Mouse (Mus musculus) adrenal gland, postnatal 4 days (tissue): Measurements from ENCODE around the gene Slc3a1. TPM values are rescaled to one million over a fixed set of nuclear protein-coding genes. Genes with fewer than 3 reads are reported as not detected.

ENCODE experiments used
- DNase-seq, 2 experiments: peaks; one replicate each; pipeline ENCODE4 v3.0.0; 2021 to 2022; ENCODE audit warnings: low spot score in 2 of 2, mixed read lengths in 2 of 2
- total RNA-seq, 2 experiments: library from RNA; stranded (reverse); gene quantifications; 2 replicates each; pipeline ENCODE4 v1.2.3; 2021

Slc3a1 gene
- total RNA-seq, 2 experiments from 2014 or later, result 0.73 to 15.0 TPM

DNA sequence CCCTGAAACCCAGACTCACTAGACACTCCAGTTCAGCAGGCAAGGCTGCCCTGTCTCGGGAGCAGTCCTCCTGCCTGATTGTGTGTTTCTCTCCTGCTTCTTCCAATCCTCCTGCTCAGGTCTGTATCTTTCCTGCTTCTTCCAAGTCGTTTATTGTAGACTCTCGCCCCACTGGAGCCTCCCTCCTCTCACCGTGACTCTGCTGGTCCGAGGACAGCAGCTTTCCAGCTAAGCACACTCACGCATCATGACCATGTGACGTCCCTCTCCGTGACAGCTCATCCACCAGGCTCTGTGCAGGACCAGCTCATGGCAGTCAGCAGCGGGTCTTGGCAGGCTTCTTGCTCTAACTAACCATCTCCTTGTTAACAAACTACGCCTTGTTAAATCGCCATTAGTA lies 5.9 kb downstream of the Slc3a1 start:
- DNase-seq, result no peak

- DNase-seq, result no peak
These were observed 9.7 kb downstream of the Slc3a1 start for GRCm38 (mm10) chr17:85037855-85038254.

DNA sequence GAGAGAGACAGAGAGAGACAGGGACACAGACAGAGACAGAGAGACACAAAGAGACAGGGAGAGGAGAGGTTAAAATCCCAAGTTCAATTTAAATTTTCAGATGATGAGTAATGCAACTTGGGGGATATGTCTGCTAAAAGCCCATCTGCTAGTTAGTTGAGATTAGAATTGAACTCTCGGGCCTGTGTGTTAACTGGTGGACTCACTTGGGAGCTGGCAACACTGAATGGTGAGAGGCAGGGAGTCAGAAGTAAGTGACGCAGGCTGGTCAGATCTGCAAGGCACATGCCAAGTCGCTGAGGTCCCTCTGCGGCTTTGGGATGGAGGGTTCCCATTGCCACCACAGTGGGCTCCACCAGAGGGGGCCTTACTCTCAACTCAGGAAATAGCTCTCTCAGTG lies 10.1 kb downstream of the Slc3a1 start:
- no peak for DNase-seq

DNA sequence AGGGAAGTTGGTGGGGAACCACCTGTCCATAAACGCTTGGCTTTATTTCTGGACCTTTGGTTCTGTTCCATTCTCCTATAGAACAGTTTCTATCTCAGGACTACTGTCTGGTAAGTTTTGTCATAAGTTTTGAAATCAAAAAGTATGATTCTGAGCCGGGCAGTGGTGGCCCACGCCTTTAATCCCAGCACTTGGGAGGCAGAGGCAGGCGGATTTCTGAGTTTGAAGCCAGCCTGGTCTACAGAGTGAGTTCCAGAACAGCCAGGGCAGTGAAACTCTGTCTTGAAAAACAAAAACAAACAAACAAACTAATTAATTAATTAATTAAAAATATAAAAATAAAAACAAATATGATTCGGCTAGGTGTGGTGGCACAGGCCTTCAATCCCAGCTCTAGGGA lies 10.6 kb downstream of the Slc3a1 start:
- DNase-seq, result no peak

- no peak for DNase-seq
These were observed 12.7 kb downstream of the Slc3a1 start for GRCm38 (mm10) chr17:85040913-85041312.

GRCm38 (mm10) chr17:85042419-85042818 lies 14.2 kb downstream of the Slc3a1 start:
- no peak for DNase-seq

DNA sequence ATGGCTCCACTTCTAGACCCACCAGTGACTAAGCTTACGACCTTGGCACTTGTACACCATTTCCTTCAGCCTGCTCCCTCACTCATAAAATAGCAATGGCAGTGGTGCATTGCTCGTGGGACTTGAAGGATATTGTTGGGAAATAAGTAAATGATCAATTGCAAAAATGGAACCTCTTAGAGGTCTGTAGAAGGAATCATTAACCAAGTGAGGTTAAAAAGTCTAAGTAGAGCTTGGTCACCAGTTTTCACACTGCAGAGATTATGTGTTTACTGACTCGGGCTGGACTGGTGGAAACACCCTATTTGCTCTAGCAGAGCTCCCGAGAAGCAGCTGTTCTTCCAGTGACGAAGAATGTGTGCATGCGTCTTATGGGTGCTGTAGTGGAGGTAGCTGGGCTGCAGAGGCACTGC lies 15.2 kb downstream of the Slc3a1 start:
- no peak for DNase-seq

GRCm38 (mm10) chr17:85044466-85044865 lies 16.3 kb downstream of the Slc3a1 start:
- DNase-seq, result no peak

- no peak for DNase-seq
These were observed 17.0 kb downstream of the Slc3a1 start for GRCm38 (mm10) chr17:85045160-85045559.

DNA sequence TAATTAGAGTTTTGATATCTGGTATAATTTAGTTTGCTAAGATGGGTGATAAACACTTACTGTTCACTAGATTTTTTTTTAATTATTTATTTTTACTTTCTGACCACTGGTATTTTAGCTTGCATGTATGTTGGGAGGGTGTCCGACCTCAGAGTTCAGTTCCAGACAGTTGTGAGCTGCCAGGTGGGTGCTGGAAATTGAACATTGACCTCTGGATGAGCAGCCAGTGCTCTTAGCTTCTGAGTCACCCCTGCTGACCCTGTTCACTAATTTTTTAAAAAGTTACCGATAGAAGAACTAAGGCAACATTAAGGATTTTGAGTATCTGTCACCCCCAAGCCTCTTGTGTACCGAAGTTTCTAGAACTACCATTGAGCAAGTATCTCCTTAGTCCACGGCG lies 20.2 kb downstream of the Slc3a1 start:
- DNase-seq, result no peak

DNA sequence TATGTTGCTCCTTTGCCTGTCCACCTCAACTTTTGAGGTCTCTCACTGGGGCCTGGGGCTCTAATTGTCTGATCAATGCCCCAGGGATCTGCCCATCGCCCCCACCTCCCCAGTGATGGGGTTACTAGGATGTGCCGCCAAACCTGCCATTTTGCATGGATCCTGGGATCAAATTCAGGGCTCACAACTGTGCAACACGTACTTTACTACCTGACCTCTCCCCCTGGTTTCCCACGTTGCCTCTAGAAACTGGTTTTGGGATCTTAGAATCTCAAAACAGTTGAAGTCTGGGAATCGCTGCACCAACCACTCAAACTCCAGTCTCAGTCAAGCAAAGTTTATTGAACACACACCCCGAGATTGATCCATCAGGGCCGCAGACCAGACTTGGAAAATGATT lies 30.1 kb downstream of the Slc3a1 start:
- DNase-seq, result no peak

GRCm38 (mm10) chr17:85059136-85059535 lies 31.0 kb downstream of the Slc3a1 start:
- DNase-seq, result no peak

GRCm38 (mm10) chr17:85063560-85063959 lies 35.4 kb downstream of the Slc3a1 start:
- no peak for DNase-seq

DNA sequence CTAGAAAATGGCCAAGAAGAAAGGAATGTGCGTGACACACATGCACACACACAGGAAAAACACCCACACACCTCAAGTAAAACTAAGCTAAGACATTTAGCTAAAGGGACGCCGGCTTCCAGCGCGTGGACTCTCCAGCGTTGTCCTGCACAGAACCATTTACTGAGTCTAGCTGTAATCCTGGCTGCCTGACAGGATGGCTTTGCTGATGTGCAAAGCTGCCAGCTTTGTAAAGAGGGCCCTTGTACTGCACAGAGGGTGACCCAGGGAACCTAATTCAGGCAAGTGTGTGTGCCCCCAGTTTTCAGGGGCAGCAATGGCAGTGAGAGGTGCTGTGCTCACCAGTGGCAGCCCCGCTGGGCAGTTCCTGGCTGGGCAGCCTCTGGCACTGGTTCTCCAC lies 39.2 kb downstream of the Slc3a1 start:
- DNase-seq, result no peak

- DNase-seq, result no peak
These were observed 42.5 kb downstream of the Slc3a1 start for GRCm38 (mm10) chr17:85070658-85071057.

DNA sequence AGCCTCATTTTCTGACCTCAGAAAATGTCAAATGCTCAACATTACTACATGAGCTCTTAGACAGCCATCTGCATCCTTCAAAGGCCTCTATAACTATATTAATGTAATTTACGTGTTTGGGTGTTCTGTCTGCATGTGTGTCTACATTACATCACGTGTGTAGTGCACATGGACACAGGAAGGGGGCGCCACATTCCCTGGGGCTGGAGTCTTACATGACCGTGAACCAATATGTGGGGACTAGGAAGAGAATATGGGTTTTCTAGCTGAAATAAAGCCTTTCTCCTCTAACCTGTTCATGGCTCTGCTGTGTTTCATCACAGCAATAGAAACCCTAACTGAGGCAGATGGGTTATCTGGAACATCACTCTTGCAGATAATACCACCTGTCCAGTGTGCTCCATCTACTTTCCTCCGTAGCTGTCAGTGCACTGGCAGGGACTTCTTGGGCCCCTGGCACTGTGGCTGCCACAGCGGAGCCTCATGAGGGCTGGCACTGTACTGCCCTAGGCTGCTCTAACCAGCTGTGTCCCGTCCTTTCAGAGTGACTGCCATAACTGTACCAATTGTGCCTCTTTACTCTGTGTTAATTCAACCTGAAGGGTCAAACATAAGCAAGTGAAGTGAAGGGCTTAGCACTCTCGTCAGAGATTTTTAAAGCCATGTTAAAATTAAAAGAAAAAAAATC lies 43.1 kb downstream of the Slc3a1 start:
- no peak for DNase-seq

GRCm38 (mm10) chr17:85072383-85072782 lies 44.2 kb downstream of the Slc3a1 start:
- no peak for DNase-seq

- no peak for DNase-seq
These were observed 45.0 kb downstream of the Slc3a1 start for GRCm38 (mm10) chr17:85073214-85073613.

DNA sequence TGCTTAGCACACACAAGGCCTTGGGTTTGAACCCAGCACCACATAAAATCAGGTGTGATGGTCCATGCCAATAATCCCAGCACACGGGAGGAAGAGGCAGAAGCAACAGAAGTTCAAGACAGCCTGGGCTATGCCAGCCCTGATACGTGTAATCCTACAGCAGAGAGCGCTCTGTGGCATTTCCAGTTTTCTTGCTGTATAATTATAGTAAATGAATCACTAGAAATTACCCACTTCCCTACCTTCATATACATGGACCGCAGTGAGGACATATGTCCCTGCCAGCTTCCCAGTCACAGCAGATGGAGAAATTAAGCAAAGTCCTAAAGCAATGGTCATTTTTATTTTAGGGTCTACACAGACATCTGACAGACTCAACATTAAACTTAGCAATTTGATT lies 45.9 kb downstream of the Slc3a1 start:
- no peak for DNase-seq

- no peak for DNase-seq
These were observed 51.1 kb downstream of the Slc3a1 start for GRCm38 (mm10) chr17:85079276-85079675.

- no peak for DNase-seq
These were observed 52.6 kb downstream of the Slc3a1 start for GRCm38 (mm10) chr17:85080781-85081180.

- DNase-seq, result no peak
These were observed 57.2 kb downstream of the Slc3a1 start for GRCm38 (mm10) chr17:85085335-85085734.

- DNase-seq, result no peak
These were observed 58.3 kb downstream of the Slc3a1 start for GRCm38 (mm10) chr17:85086501-85086900.

- no peak for DNase-seq
These were observed 59.4 kb downstream of the Slc3a1 start for GRCm38 (mm10) chr17:85087591-85087990.
